Comparison of ENCODE assay signal across 26 mouse cellular contexts in genomic region chr17:35967621-35968020, GRCm38 (mm10). TPM values are rescaled to one million over a fixed set of nuclear protein-coding genes. Genes with fewer than 3 reads are reported as not detected.
DNase-seq lines count a peak whose midpoint lies in the region; ATAC-seq and TF ChIP-seq lines count a peak whose summit lies in the region.
"Had no signal": no experiment of that assay in that cellular context is flagged by ENCODE, and none has a peak within 500 bp of the region (broad histone marks: within the 10 kb centered on the region; RNA-seq: fewer than 3 reads in every experiment).

No protein-coding gene starts in this region.

- 96% methylated on average over 2 of the region's 2 CpGs for WGBS in liver, embryonic 11.5 days
- WGBS in liver, postnatal 0 days (ENCODE audit: insufficient replicate concordance): 85% methylated on average over 2 of the region's 2 CpGs
- 86% methylated on average over 2 of the region's 2 CpGs for WGBS in liver, embryonic 13.5 days (ENCODE audit: insufficient replicate concordance)

- H3K27ac ChIP-seq in liver, embryonic 11.5 days (ENCODE audit: low read depth, low read length): no peak overlapping the region
- no peak overlapping the region for H3K27ac ChIP-seq in liver, postnatal 0 days (ENCODE audit: low read depth)
- H3K27ac ChIP-seq in liver, embryonic 13.5 days: no peak overlapping the region
- H3K27ac ChIP-seq: heart, embryonic 15.5 days; hindbrain, embryonic 10.5 days; hindbrain, embryonic 13.5 days; intestine, embryonic 15.5 days had no signal

- ATAC-seq in liver, embryonic 11.5 days (replicated peaks; ENCODE audit: low FRiP score): no peak
- no peak for ATAC-seq in liver, postnatal 0 days
- no peak for ATAC-seq in liver, embryonic 13.5 days (ENCODE audit: low read depth)
- ATAC-seq: CD4-positive, CD25-positive, alpha-beta regulatory T cell, adult 4 months; forebrain, embryonic 14.5 days; forebrain, postnatal 0 days; hindbrain, embryonic 16.5 days; intestine, embryonic 15.5 days; Patski had no signal

- H3K4me2 ChIP-seq in liver, embryonic 11.5 days: peak overlapping the region; percentile 19; the same call in 1 of the 2 replicates
- no peak overlapping the region for H3K4me2 ChIP-seq in liver, postnatal 0 days (ENCODE audit: low read depth, low read length)
- H3K4me2 ChIP-seq in liver, embryonic 13.5 days: peak overlapping the region; percentile 90; the same call in 1 of the 2 replicates
- H3K4me2 ChIP-seq: heart, embryonic 12.5 days had no signal

- H3K27me3 ChIP-seq in liver, embryonic 11.5 days (replicated peaks; ENCODE audit: control insufficient read depth, insufficient read depth, low read length): no peaks in the 10 kb centered on the region
- no peaks in the 10 kb centered on the region for H3K27me3 ChIP-seq in liver, postnatal 0 days (ENCODE audit: insufficient read depth, low read length)
- H3K27me3 ChIP-seq in liver, embryonic 13.5 days: no peaks in the 10 kb centered on the region
- H3K27me3 ChIP-seq: heart, embryonic 12.5 days; heart, embryonic 15.5 days; hindbrain, embryonic 13.5 days; intestine, embryonic 15.5 days; Patski had no signal

- H3K36me3 ChIP-seq in liver, embryonic 11.5 days (ENCODE audit: control insufficient read depth, insufficient read depth, low read length): peaks cover 15% of the 10 kb centered on the region
- H3K36me3 ChIP-seq in liver, postnatal 0 days (replicated peaks; ENCODE audit: insufficient read depth, low read length): peaks cover 25% of the 10 kb centered on the region
- peaks cover 62% of the 10 kb centered on the region for H3K36me3 ChIP-seq in liver, embryonic 13.5 days

- peaks cover 14% of the 10 kb centered on the region for H3K4me1 ChIP-seq in liver, embryonic 11.5 days (replicated peaks; ENCODE audit: control insufficient read depth, insufficient read depth, low read length)
- H3K4me1 ChIP-seq in liver, postnatal 0 days (ENCODE audit: insufficient read depth): peaks cover 19% of the 10 kb centered on the region
- H3K4me1 ChIP-seq in liver, embryonic 13.5 days (replicated peaks): peaks cover 54% of the 10 kb centered on the region

- no peak for TF ChIP-seq EP300 in liver, postnatal 0 days (IDR thresholded peaks at IDR 0.05; ENCODE audit: low read depth)

- TF ChIP-seq CTCF in liver, postnatal 0 days (IDR thresholded peaks at IDR 0.05; ENCODE audit: low read depth): no peak

- peak; percentile 35 for DNase-seq in cerebellum, adult 9-11 months
- DNase-seq in cerebellum, postnatal 4 days (ENCODE audit: low spot score in 2 of 2): no peak
- DNase-seq in liver, embryonic 11.5 days (ENCODE audit: low spot score): no peak
- DNase-seq in liver, postnatal 0 days: no peak
- DNase-seq in testis, postnatal 14 days (ENCODE audit: low spot score): peak; percentile 77
- DNase-seq in testis, postnatal 10 days (ENCODE audit: low spot score): no peak
- DNase-seq in liver, embryonic 13.5 days: no peak
- DNase-seq in thymus, adult 18-20 months: no peak
- DNase-seq: adrenal gland, postnatal 10 days; adrenal gland, postnatal 36 days; cerebellum, adult 11 months; cerebellum, postnatal 10 days; cerebellum, postnatal 36 days; forebrain, postnatal 0 days; gastrocnemius, postnatal 36 days; heart, postnatal 10 days; heart, postnatal 36 days had no signal

- no peaks in the 10 kb centered on the region for H3K9me3 ChIP-seq in liver, embryonic 11.5 days (ENCODE audit: control insufficient read depth, low read length)
- no peaks in the 10 kb centered on the region for H3K9me3 ChIP-seq in liver, postnatal 0 days (ENCODE audit: low read length)
- no peaks in the 10 kb centered on the region for H3K9me3 ChIP-seq in liver, embryonic 13.5 days (replicated peaks)
- H3K9me3 ChIP-seq: heart, embryonic 12.5 days; heart, embryonic 15.5 days; hindbrain, embryonic 10.5 days; hindbrain, embryonic 13.5 days; intestine, embryonic 15.5 days had no signal

- no peak overlapping the region; the same call in 1 of the 2 replicates for H3K9ac ChIP-seq in liver, embryonic 11.5 days (ENCODE audit: low read depth, low read length)
- H3K9ac ChIP-seq in liver, postnatal 0 days (replicated peaks): no peak overlapping the region
- H3K9ac ChIP-seq in liver, embryonic 13.5 days: peak overlapping the region; percentile 4; the same call in 1 of the 2 replicates
- H3K9ac ChIP-seq: forebrain, postnatal 0 days; heart, embryonic 12.5 days; heart, embryonic 15.5 days; hindbrain, embryonic 13.5 days; intestine, embryonic 15.5 days had no signal

- H3K4me3 ChIP-seq in liver, embryonic 11.5 days (ENCODE audit: low read depth, low read length): 0 out of 2 replicates have a peak overlapping the region, but pooled peaks have one; percentile 6
- H3K4me3 ChIP-seq in liver, postnatal 0 days (ENCODE audit: low read depth, low read length): no peak overlapping the region
- 0 out of 2 replicates have a peak overlapping the region, but pooled peaks have one; percentile 91 for H3K4me3 ChIP-seq in liver, embryonic 13.5 days (replicated peaks)
- H3K4me3 ChIP-seq: heart, embryonic 12.5 days had no signal

RNA-seq across cellular contexts. Expression of gene Abcf1, which starts 1.9 kb away (rescaled TPM):
- polyA plus RNA-seq in liver, embryonic 11.5 days (2014; fragmentation: Nextera tagmentation; extraction: Ambion mirVana): 132 and 134 TPM in 2 replicates
- polyA plus RNA-seq in liver, postnatal 0 days (2015; fragmentation: Nextera tagmentation; extraction: Ambion mirVana): 37.8 and 47.7 TPM in 2 replicates
- 81.3 and 110 TPM in 2 replicates for polyA plus RNA-seq in liver, embryonic 13.5 days (2015; fragmentation: Nextera tagmentation; extraction: Ambion mirVana)

RNA-seq across cellular contexts. Expression of gene Gnl1, which starts 12.0 kb away (rescaled TPM):
- 33.7 and 35.6 TPM in 2 replicates for polyA plus RNA-seq in liver, embryonic 11.5 days (2014; fragmentation: Nextera tagmentation; extraction: Ambion mirVana)
- polyA plus RNA-seq in liver, postnatal 0 days (2015; fragmentation: Nextera tagmentation; extraction: Ambion mirVana): 9.5 and 10.8 TPM in 2 replicates
- polyA plus RNA-seq in liver, embryonic 13.5 days (2015; fragmentation: Nextera tagmentation; extraction: Ambion mirVana): 14.6 and 15.2 TPM in 2 replicates

RNA-seq across cellular contexts. Expression of gene Prr3, which starts 12.4 kb away (rescaled TPM):
- 22.0 and 22.8 TPM in 2 replicates for polyA plus RNA-seq in liver, embryonic 11.5 days (2014; fragmentation: Nextera tagmentation; extraction: Ambion mirVana)
- 6.1 and 6.3 TPM in 2 replicates for polyA plus RNA-seq in liver, postnatal 0 days (2015; fragmentation: Nextera tagmentation; extraction: Ambion mirVana)
- 8.3 and 8.7 TPM in 2 replicates for polyA plus RNA-seq in liver, embryonic 13.5 days (2015; fragmentation: Nextera tagmentation; extraction: Ambion mirVana)

RNA-seq across cellular contexts. Expression of gene Ppp1r10, which starts 51.4 kb away (rescaled TPM):
- 35.4 and 39.7 TPM in 2 replicates for polyA plus RNA-seq in liver, embryonic 11.5 days (2014; fragmentation: Nextera tagmentation; extraction: Ambion mirVana)
- polyA plus RNA-seq in liver, postnatal 0 days (2015; fragmentation: Nextera tagmentation; extraction: Ambion mirVana): 10.0 and 15.9 TPM in 2 replicates
- polyA plus RNA-seq in liver, embryonic 13.5 days (2015; fragmentation: Nextera tagmentation; extraction: Ambion mirVana): 19.4 and 27.5 TPM in 2 replicates

RNA-seq across cellular contexts. Expression of gene Mrps18b, which starts 51.4 kb away (rescaled TPM):
- polyA plus RNA-seq in liver, embryonic 11.5 days (2014; fragmentation: Nextera tagmentation; extraction: Ambion mirVana): 167 and 172 TPM in 2 replicates
- polyA plus RNA-seq in liver, postnatal 0 days (2015; fragmentation: Nextera tagmentation; extraction: Ambion mirVana): 81.2 and 82.4 TPM in 2 replicates
- 105 and 106 TPM in 2 replicates for polyA plus RNA-seq in liver, embryonic 13.5 days (2015; fragmentation: Nextera tagmentation; extraction: Ambion mirVana)

Comparison
In these comparisons a context has a peak if more than half of its experiments do, and no peak if none do; other contexts are left out.
1. DNase-seq: peak in cerebellum, adult 9-11 months (single experiment) and testis, postnatal 14 days (single experiment); none in cerebellum, postnatal 4 days (0 of 2), liver, embryonic 11.5 days (single experiment), liver, postnatal 0 days (single experiment), testis, postnatal 10 days (single experiment), liver, embryonic 13.5 days (single experiment) and thymus, adult 18-20 months (0 of 2).